Mouse (Mus musculus) midbrain, embryonic 14.5 days (tissue): ENCODE results near the gene Fkbp3. TPM values are rescaled to one million over a fixed set of nuclear protein-coding genes. Genes with fewer than 3 reads are reported as not detected.

ENCODE experiments used
- ATAC-seq: fragments of 200-750 bp; cut with Nextera tagmentation; 2 replicates; pipeline ENCODE4 v1.8.0; 2017; ENCODE audit warnings: moderate number of reproducible peaks, moderate library complexity; ENCODE audit not compliant: low FRiP score, low TSS enrichment
- DNase-seq: peaks from one replicate; pipeline ENCODE4 v3.0.0-alpha.2; 2015
- H3K27ac ChIP-seq: fragments of 300-500 bp; sonication (generic); replicated peaks from 2 replicates; pipeline ENCODE4 v1.5.1; 2014; ENCODE audit warnings: mild to moderate bottlenecking, low read depth, low read length, moderate library complexity
- H3K27me3 ChIP-seq: fragments of 300-500 bp; sonication (generic); 2 replicates; pipeline ENCODE4 v1.6.1; 2014; ENCODE audit warnings: low read length, control low read depth, mixed read lengths; ENCODE audit not compliant: control insufficient read depth, insufficient read depth
- H3K36me3 ChIP-seq: fragments of 300-500 bp; sonication (generic); 2 replicates; pipeline ENCODE4 v1.6.1; 2014; ENCODE audit warnings: low read length, control low read depth; ENCODE audit not compliant: control insufficient read depth, insufficient read depth
- H3K4me1 ChIP-seq: fragments of 300-500 bp; sonication (generic); 2 replicates; pipeline ENCODE4 v1.6.1; 2014; ENCODE audit warnings: mild to moderate bottlenecking, antibody characterized with exemption, low read length, control low read depth; ENCODE audit not compliant: control insufficient read depth, insufficient read depth
- H3K4me2 ChIP-seq: fragments of 300-500 bp; sonication (generic); 2 replicates; pipeline ENCODE4 v1.6.1; 2014; ENCODE audit warnings: mild to moderate bottlenecking, low read length, moderate library complexity
- H3K4me3 ChIP-seq: fragments of 300-500 bp; sonication (generic); replicated peaks from 2 replicates; pipeline ENCODE4 v1.5.1; 2014; ENCODE audit warnings: low read depth, low read length
- H3K9ac ChIP-seq: fragments of 300-500 bp; sonication (generic); replicated peaks from 2 replicates; pipeline ENCODE4 v1.6.1; 2014; ENCODE audit warnings: mild to moderate bottlenecking, low read length, moderate library complexity
- H3K9me3 ChIP-seq: fragments of 300-500 bp; sonication (generic); 2 replicates; pipeline ENCODE4 v1.6.1; 2016; ENCODE audit warnings: low read length, control low read depth, mixed read lengths; ENCODE audit not compliant: control insufficient read depth
- WGBS: fragments of 180-500 bp; shearing (Covaris S2); extraction: QIAGEN DNeasy Blood & Tissue Kit; methylation state at CpG from one replicate; pipeline ENCODE4 v1.1.7; 2014; 5-methylcytosine and 5-hydroxymethylcytosine counted together
- polyA plus RNA-seq: library from polyadenylated mRNA; unstranded; fragments of >200 nt; fragmentation: Nextera tagmentation; extraction: Ambion mirVana; gene quantifications from 2 replicates; pipeline ENCODE4 v1.2.1, GENCODE M21; 2014

Gene Fkbp3
- polyA plus RNA-seq, 1 experiment from 2014 or later: 403 TPM

DNA sequence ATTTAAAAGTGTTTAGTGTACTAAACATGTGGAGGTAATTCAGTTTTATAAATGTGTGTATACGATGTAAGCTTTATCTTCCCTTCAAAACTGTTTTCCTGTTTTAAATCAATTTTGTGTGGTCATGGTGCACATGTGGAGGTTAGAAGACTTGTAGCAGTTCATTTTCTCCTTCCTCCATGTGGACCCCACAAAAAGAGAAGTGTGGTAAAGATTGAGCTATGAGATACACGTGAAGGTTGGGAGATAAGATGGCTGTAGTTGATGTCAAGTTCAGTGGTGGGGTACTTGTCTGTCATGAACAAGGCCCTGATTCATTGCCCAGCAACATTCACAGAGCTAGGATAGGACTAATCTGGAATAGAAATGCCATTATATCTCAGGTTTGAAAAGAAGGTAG, 15.6 kb downstream of the Fkbp3 start:
- Histone ChIP-seq H3K27me3 (no peaks in the 10 kb centered on the region), H3K9ac (no peak overlapping the region), H3K4me3 (no peak overlapping the region), H3K36me3 (peaks cover 75% of the 10 kb centered on the region), H3K4me2 (no peak overlapping the region), H3K9me3 (no peaks in the 10 kb centered on the region), H3K27ac (no peak overlapping the region), H3K4me1 (no peaks in the 10 kb centered on the region)
- ATAC-seq (no peak), DNase-seq (no peak)
- WGBS: 86% methylated on average over 2 of the region's 2 CpGs

DNA sequence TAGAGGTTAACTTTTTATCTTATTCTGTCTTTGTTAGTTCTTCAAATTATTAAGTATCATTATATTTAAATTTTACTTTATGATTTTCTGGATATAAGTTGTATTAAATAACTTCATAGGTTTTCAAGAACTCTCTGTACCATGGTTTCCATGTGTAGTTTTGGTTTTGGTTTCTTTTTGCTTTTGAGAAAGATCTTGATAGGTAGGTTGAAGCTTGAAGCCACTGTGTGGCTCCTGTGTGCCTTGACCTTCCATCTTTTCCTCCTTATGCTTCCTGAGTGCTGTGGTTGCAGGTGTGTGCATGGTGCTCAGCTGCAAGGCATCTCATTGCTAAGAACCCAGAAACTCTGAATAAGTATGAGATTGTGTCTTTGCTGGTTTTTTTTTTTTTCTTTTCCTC, 25.0 kb downstream of the Fkbp3 start:
- no peak overlapping the region for H3K4me3 ChIP-seq
- DNase-seq (no peak), ATAC-seq (no peak)
- H3K9me3 ChIP-seq: no peaks in the 10 kb centered on the region
- H3K4me1 ChIP-seq: no peaks in the 10 kb centered on the region
- H3K4me2 ChIP-seq: no peak overlapping the region
- H3K27me3 ChIP-seq: no peaks in the 10 kb centered on the region
- H3K9ac ChIP-seq: no peak overlapping the region
- H3K27ac ChIP-seq: no peak overlapping the region
- peaks cover 39% of the 10 kb centered on the region for H3K36me3 ChIP-seq

DNA sequence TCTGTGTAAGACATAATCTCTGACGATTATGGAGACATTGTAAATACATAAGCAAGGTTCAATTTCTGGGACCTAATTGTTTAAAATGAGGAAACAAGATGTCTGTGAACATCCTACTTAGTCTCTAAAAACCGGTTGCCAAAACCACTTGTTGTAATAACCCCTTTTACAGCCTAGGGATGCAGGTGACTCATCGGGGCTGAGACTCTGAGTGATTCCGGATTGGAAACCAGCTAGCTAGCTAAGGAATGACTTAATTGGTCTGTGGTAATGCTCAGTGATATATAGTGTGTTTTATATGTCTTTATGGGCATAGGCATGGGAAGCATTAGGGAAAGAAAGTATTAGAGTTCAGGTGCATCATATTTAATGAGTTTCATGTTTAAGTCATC, 36.3 kb downstream of the Fkbp3 start:
- H3K9me3 ChIP-seq: no peaks in the 10 kb centered on the region
- peak overlapping the region; percentile 7; the same call in 1 of the 2 replicates for H3K9ac ChIP-seq
- H3K4me1 ChIP-seq: peaks cover 19% of the 10 kb centered on the region
- no peak overlapping the region for H3K27ac ChIP-seq
- peak overlapping the region; percentile 97 for H3K4me3 ChIP-seq
- peaks cover 5% of the 10 kb centered on the region; the same call in 1 of the 2 replicates for H3K36me3 ChIP-seq
- 57% methylated on average over 4 of the region's 4 CpGs for WGBS
- DNase-seq (peak; percentile 5), ATAC-seq (no peak)
- no peaks in the 10 kb centered on the region for H3K27me3 ChIP-seq
- H3K4me2 ChIP-seq: peak overlapping the region; percentile 65

DNA sequence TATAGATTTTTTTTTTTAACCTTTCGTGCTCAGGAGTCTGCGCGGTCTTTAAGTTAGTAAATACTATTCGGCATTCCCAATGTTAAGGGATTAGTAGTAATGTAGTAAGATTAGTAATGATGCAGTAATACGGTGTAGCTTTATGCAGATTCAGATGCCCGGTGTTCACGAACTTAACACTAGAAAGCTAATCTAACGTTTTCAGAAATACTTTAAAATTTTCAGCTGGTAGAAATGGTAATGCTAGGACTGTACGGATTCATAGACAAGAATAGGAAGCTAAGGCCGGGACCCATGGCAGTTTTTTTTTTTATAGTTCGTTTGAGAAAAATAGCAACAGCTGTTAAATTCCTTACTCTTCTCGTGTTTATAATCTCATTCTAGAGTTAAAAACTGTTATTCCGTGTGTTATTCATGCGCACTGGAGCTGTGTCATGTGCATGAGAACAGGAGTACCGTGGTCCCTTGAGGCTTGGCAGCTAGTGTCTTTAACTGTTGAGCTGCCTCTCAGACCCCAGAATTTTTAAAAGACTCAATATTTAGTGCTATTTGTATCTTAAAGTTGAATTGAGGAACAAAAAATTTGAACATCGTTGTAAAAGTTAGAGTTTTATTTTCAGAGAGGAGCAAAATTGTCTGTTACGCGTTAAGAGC, 36.8 kb downstream of the Fkbp3 start:
- H3K4me1 ChIP-seq: peaks cover 19% of the 10 kb centered on the region
- peak overlapping the region; percentile 97 for H3K4me3 ChIP-seq
- H3K27ac ChIP-seq: no peak overlapping the region
- no peaks in the 10 kb centered on the region for H3K9me3 ChIP-seq
- peak; percentile 50 for DNase-seq
- 18% methylated on average over 18 of the region's 18 CpGs for WGBS
- H3K27me3 ChIP-seq: no peaks in the 10 kb centered on the region
- peak overlapping the region; percentile 82; the same call in 1 of the 2 replicates for H3K9ac ChIP-seq
- no peaks in the 10 kb centered on the region for H3K36me3 ChIP-seq
- H3K4me2 ChIP-seq: peak overlapping the region; percentile 65
- no peak for ATAC-seq

DNA sequence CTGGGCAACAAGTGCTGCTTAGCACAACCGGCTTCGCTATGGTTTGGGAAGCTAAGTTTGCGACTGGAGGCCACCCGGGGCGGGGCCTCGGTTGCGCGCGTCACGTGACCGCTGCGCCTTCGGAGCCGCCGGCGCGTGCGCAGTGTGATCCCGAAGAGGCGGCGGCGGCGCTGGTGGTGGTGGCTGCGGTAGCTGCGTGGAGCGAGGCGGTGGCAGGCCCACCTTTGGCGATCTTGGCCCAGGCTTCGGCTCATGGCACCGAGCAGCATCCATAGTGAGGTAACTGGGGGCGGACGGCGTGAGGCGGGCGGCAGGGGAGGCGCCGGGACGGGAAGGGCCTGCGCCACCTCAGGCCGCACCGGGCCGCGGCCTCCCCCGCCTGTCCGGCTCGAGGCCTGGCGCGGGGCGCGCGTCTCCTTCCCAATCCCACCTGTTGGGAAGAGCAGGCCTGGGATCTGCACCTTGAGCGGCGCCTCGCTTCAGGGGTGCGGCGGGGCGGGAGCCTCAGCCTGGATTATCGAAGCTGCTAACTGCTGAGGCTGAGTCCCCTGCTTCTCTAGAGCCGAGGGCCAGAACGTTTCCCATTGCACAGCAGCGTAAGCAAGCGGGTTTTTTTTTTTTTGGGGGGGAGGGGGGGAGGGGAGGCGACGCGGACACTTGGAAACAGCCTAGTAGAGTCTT, 37.5 kb downstream of the Fkbp3 start, which contains the start of gene Prpf39:
Prpf39 (plus strand) TSS at position 144 of the 681 bp plus-strand sequence.
- DNase-seq (peak; percentile 97), ATAC-seq (peak; percentile 95)
- Histone ChIP-seq H3K4me2 (peak within 1 kb of the TSS; percentile 65), H3K9me3 (no peaks in the 10 kb centered on the region), H3K36me3 (no peaks in the 10 kb centered on the region), H3K4me1 (peaks cover 19% of the 10 kb centered on the region), H3K9ac (peak within 1 kb of the TSS; percentile 82), H3K27ac (peak within 1 kb of the TSS; percentile 83), H3K27me3 (no peaks in the 10 kb centered on the region), H3K4me3 (peak within 1 kb of the TSS; percentile 97)
- WGBS: under 1% methylated on average over 63 of the region's 65 CpGs

DNA sequence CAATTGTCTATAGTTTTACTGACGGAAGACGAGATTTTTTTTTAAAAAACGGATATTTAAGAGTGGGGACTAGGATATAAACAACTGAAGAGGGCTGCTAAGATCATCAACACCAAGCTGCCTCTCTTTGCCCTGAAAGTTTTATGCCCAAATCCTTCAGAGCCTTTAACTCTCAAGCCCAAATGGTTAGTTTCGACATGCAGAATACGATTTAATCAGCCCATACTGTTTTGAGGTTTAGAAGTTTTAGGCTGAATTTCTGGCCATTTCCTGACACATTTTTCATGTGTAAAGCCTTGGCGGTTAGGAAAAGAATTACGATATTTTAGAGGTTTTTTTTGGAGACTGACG, 38.0 kb downstream of the Fkbp3 start:
- Histone ChIP-seq H3K27ac (no peak overlapping the region), H3K4me1 (peaks cover 19% of the 10 kb centered on the region), H3K9me3 (no peaks in the 10 kb centered on the region), H3K36me3 (no peaks in the 10 kb centered on the region), H3K27me3 (no peaks in the 10 kb centered on the region), H3K9ac (no peak overlapping the region), H3K4me3 (peak overlapping the region; percentile 97), H3K4me2 (peak overlapping the region; percentile 65)
- ATAC-seq: no peak
- no peak for DNase-seq
- WGBS: 47% methylated on average over 8 of the region's 8 CpGs

DNA sequence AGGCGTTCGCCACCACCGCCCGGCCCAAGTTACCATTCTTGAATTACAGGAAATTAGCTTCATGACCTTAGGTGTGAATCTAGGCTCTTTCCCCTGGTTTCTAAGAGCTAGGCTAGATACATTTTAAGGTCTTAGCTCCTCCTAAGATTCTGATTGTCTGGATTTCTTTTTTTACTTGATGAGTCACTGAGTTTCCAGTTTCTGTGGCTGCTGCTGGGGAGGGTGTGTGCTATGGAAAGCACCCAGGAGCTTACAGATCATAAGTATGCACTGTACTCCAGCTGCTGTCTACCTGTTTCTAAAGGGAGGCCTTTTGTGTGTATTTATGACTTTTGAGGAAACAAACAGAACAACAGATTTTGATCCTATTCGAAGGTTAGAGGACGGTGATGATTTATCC, 51.0 kb downstream of the Fkbp3 start:
- peaks cover 28% of the 10 kb centered on the region for H3K36me3 ChIP-seq
- H3K4me1 ChIP-seq: no peaks in the 10 kb centered on the region
- H3K27me3 ChIP-seq: no peaks in the 10 kb centered on the region
- no peak for DNase-seq
- no peak overlapping the region for H3K4me3 ChIP-seq
- H3K9me3 ChIP-seq: no peaks in the 10 kb centered on the region
- H3K27ac ChIP-seq: no peak overlapping the region
- no peak for ATAC-seq
- WGBS: 97% methylated on average over 6 of the region's 6 CpGs
- no peak overlapping the region for H3K4me2 ChIP-seq
- no peak overlapping the region for H3K9ac ChIP-seq
